Mouse (Mus musculus) hindbrain, embryonic 13.5 days (tissue): ENCODE data around the gene 1110032A03Rik. TPM values are rescaled to one million over a fixed set of nuclear protein-coding genes. Genes with fewer than 3 reads are reported as not detected.

Experiments used
- ATAC-seq: fragments of 200-750 bp; cut with Nextera tagmentation; 2 replicates; pipeline ENCODE4 v1.8.0; 2017; ENCODE audit warnings: moderate TSS enrichment; ENCODE audit not compliant: low FRiP score
- H3K27ac ChIP-seq: fragments of 300-500 bp; sonication (generic); 2 replicates; pipeline ENCODE4 v1.5.1; 2015; ENCODE audit warnings: inconsistent platforms, mild to moderate bottlenecking, moderate library complexity
- H3K27me3 ChIP-seq: fragments of 300-500 bp; sonication (generic); 2 replicates; pipeline ENCODE4 v1.6.1; 2015; ENCODE audit warnings: mild to moderate bottlenecking, inconsistent platforms
- H3K36me3 ChIP-seq: fragments of 300-500 bp; sonication (generic); 2 replicates; pipeline ENCODE4 v1.6.1; 2015; ENCODE audit warnings: mild to moderate bottlenecking, inconsistent platforms
- H3K4me1 ChIP-seq: fragments of 300-500 bp; sonication (generic); replicated peaks from 2 replicates; pipeline ENCODE4 v1.6.1; 2015; ENCODE audit warnings: inconsistent platforms
- H3K4me2 ChIP-seq: fragments of 300-500 bp; sonication (generic); 2 replicates; pipeline ENCODE4 v1.6.1; 2015; ENCODE audit warnings: inconsistent platforms, mild to moderate bottlenecking, moderate library complexity
- H3K4me3 ChIP-seq: fragments of 300-500 bp; sonication (generic); 2 replicates; pipeline ENCODE4 v1.5.1; 2015; ENCODE audit warnings: mild to moderate bottlenecking, inconsistent platforms
- H3K9ac ChIP-seq: fragments of 300-500 bp; sonication (generic); 2 replicates; pipeline ENCODE4 v1.6.1; 2015; ENCODE audit warnings: mild to moderate bottlenecking, inconsistent platforms
- H3K9me3 ChIP-seq: fragments of 300-500 bp; sonication (generic); 2 replicates; pipeline ENCODE4 v1.6.1; 2016; ENCODE audit warnings: inconsistent platforms
- WGBS: fragments of 180-500 bp; shearing (Covaris S2); methylation state at CpG from one replicate; pipeline ENCODE4 v1.1.7; 2015; 5-methylcytosine and 5-hydroxymethylcytosine counted together
- polyA plus RNA-seq: library from polyadenylated mRNA; unstranded; fragments of >200 nt; fragmentation: Nextera tagmentation; extraction: Ambion mirVana; gene quantifications from 2 replicates; pipeline ENCODE4 v1.2.1, GENCODE M21; 2015

1110032A03Rik gene
- polyA plus RNA-seq: 60.4 and 64.6 TPM in 2 replicates

DNA sequence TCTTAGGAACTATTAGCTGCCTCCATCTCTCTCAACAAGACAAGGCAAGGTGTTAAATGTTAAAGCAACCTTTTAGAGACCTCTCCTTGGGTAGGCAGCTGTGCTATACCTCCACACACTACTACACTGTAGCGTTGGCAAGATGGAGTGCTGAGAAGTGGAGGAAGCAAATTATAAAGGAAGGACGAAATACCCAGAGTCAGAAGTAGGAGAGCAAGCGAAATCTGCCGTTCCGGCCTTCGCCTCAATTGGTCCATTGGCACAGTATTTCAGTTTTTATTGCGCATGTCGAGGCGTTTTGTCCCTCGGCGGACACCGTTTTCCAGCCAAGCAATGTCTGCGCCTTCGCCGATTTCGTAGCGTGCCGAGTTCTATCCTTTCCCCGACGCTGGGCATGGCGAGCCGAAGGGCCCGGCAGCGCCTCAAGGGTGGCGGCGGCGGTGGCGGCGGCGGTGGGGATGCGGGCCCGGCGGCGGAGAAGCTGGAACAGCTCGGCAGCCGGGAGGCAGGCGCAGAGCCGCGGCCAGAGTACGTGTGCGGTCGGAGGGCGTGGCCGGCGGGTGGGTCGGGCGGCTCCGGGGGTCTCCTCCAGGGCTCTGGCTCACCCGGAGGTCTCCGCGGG, at the start of gene 1110032A03Rik, which contains the start of gene Alg9:
Gene 1110032A03Rik (minus strand): TSS at position 530 of the 622 bp plus-strand sequence.
Gene Alg9 (plus strand): TSS at position 29 of the 622 bp plus-strand sequence.
- H3K36me3 ChIP-seq: peaks cover 32% of the 10 kb centered on the region
- ATAC-seq: peak; percentile 88
- no peaks in the 10 kb centered on the region for H3K27me3 ChIP-seq
- H3K27ac ChIP-seq: peak within 1 kb of the TSS; percentile 93
- peak within 1 kb of the TSS; percentile 82 for H3K4me3 ChIP-seq
- peaks cover 26% of the 10 kb centered on the region for H3K4me1 ChIP-seq
- WGBS: under 1% methylated on average over 51 of the region's 51 CpGs
- peak within 1 kb of the TSS; percentile 93 for H3K9ac ChIP-seq
- peak within 1 kb of the TSS; percentile 71 for H3K4me2 ChIP-seq
- no peaks in the 10 kb centered on the region for H3K9me3 ChIP-seq

DNA sequence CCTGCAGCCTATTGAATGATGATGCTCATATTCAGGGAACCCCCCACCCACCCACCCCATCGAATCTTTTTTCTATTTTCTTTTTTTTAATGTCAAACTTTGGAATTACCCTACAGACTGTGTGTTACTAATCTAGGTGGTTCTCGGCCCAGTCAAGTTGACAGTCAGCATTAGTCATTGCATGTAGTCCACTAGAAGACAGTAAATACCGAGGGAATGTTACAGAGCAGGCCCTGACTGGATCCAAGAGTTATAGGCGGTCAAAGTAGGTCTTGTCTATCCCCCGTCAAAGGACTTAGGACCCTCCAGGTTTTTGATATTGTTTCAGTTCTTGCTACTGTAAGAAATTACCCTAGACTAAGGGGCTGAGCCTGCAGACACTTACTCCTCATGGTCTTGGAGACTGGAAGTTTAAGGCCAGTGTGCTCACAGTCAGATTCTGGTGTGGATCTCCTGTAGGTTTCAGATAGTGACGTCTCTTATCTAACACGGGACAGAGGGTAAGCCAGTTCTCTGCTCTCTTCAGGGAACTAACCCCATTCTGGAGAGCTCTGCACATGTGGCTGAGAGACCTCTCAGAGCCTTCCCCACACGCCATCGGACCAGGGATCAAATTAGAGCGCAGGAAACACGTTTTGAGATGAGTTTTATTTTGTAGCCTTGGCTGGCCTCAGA, 48.6 kb upstream of the 1110032A03Rik start:
- 89% methylated on average over 11 of the region's 11 CpGs for WGBS
- no peak for ATAC-seq
- no peak overlapping the region for H3K4me3 ChIP-seq
- H3K27ac ChIP-seq: no peak overlapping the region
- H3K27me3 ChIP-seq: no peaks in the 10 kb centered on the region
- no peaks in the 10 kb centered on the region for H3K4me1 ChIP-seq
- no peak overlapping the region for H3K4me2 ChIP-seq
- H3K9ac ChIP-seq: no peak overlapping the region
- H3K36me3 ChIP-seq: peaks cover 56% of the 10 kb centered on the region
- H3K9me3 ChIP-seq: no peaks in the 10 kb centered on the region

DNA sequence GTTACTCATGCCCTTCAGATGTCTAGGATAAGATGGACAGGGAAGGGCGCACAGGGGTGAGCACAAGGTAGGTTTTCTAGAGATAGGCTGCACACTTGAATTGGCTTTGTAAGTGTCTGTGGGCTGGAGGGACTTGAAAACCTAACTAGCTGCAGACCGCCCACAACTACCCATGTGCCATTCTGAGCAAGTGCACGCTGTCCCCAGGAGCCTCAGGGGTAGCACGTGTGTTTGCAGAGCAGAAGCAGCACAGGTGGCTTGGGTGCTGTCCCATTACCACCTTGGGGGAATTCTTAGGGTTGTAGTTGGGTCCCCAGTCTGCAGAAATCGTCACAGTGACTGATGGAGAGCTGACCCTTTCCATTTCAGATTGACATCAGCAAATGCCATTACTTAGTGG, 46.9 kb upstream of the 1110032A03Rik start:
- Histone ChIP-seq H3K4me3 (no peak overlapping the region), H3K4me1 (no peaks in the 10 kb centered on the region), H3K4me2 (no peak overlapping the region), H3K27me3 (no peaks in the 10 kb centered on the region), H3K9me3 (no peaks in the 10 kb centered on the region), H3K27ac (no peak overlapping the region), H3K9ac (no peak overlapping the region), H3K36me3 (peaks cover 58% of the 10 kb centered on the region)
- WGBS: 98% methylated on average over 5 of the region's 5 CpGs
- no peak for ATAC-seq

DNA sequence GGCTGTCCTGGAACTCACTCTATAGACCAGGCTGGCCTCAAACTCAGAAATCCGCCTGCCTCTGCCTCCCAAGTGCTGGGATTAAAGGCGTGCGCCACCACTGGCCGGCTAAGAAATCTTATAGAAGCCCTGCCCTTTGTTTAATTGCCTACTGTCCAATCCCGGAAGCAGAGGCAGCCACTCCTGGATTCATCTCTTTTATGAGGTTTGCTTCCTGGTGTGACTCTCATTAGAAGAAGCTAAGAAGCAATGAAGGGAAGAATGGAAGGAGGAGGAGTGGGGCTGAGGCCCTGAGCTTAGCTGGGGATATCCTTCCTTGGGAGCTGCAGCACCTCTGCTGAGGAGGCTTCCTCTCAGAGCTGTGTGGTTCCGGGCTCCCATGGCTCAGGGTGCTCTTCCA, 46.3 kb upstream of the 1110032A03Rik start:
- ATAC-seq: no peak
- 86% methylated on average over 6 of the region's 6 CpGs for WGBS

DNA sequence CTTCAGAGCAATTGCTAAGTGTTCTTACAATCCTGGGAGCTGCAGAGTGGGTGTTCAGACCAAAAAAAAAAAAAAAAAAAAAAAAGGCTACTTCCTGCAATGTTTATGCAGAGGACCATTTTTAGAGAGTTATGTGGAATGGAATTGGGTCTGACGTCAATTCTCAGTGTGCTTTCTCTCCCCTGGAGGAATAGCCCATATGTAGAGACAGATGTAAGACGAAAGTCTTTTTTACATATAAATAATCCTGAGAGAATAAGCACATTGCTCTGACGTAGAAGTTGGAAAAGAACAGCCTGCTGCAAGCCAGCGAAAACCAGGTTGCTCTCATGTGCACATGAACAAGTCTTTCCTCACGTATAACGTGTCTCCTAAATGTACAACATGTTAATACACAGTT, 44.4 kb upstream of the 1110032A03Rik start:
- Histone ChIP-seq H3K27me3 (no peaks in the 10 kb centered on the region), H3K4me3 (no peak overlapping the region), H3K9me3 (no peaks in the 10 kb centered on the region), H3K36me3 (peaks cover 65% of the 10 kb centered on the region), H3K4me2 (no peak overlapping the region), H3K4me1 (no peaks in the 10 kb centered on the region), H3K9ac (no peak overlapping the region), H3K27ac (no peak overlapping the region)
- 90% methylated on average over 6 of the region's 6 CpGs for WGBS
- no peak for ATAC-seq

More for the DNA sequence above, 46.3 kb upstream of the 1110032A03Rik start:
- H3K27ac ChIP-seq: no peak overlapping the region
- H3K4me1 ChIP-seq: no peaks in the 10 kb centered on the region
- H3K9ac ChIP-seq: no peak overlapping the region
- no peaks in the 10 kb centered on the region for H3K9me3 ChIP-seq
- peaks cover 63% of the 10 kb centered on the region for H3K36me3 ChIP-seq
- no peak overlapping the region for H3K4me3 ChIP-seq
- H3K4me2 ChIP-seq: no peak overlapping the region
- no peaks in the 10 kb centered on the region for H3K27me3 ChIP-seq

DNA sequence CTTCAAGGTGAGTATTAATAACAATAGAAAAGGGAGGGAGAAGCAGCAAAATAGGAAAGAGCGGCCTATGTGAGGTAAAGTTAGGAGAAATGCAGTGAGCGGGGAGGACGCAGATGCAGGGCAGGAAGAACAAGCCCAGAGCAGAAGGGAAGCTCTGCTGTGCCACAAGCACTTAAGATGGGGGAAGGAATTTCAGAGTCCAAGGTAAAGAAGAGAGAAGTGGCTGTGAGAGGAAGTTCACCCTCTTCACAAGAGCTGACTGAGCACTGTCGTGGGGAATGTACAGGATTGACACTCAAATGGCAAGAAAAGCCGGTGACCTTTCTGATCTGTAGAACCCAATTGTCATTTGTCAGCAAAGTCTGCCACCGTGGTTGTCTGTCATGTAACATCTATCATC, 42.7 kb upstream of the 1110032A03Rik start:
- Histone ChIP-seq H3K27ac (no peak overlapping the region), H3K9me3 (no peaks in the 10 kb centered on the region), H3K4me3 (no peak overlapping the region), H3K4me1 (no peaks in the 10 kb centered on the region), H3K27me3 (no peaks in the 10 kb centered on the region), H3K9ac (no peak overlapping the region), H3K36me3 (peaks cover 67% of the 10 kb centered on the region), H3K4me2 (no peak overlapping the region)
- 87% methylated on average over 6 of the region's 6 CpGs for WGBS
- ATAC-seq: no peak

DNA sequence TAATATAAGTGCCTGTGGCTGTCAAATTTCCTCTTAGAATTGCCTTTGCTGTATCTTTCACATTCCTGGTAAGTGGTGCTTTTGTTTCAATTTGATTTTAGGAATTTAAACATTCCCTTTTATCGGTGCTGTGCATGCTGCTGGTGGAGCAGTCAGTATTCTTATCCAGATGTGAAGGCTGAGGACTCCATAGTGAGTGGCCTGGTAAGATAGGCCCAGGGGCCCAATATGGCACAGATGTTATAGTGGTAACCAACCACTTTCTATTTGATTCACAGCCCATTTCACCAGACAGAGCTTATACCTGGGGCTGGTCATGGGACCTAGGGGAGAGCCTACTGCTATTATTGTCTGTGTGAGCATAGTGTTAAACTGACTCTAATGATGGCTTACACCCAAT, 41.2 kb upstream of the 1110032A03Rik start:
- WGBS: 98% methylated on average over 1 of the region's 1 CpGs
- no peak overlapping the region for H3K27ac ChIP-seq
- H3K9ac ChIP-seq: no peak overlapping the region
- H3K27me3 ChIP-seq: no peaks in the 10 kb centered on the region
- H3K4me3 ChIP-seq: no peak overlapping the region
- H3K9me3 ChIP-seq: no peaks in the 10 kb centered on the region
- no peaks in the 10 kb centered on the region for H3K4me1 ChIP-seq
- H3K36me3 ChIP-seq: peaks cover 66% of the 10 kb centered on the region
- no peak for ATAC-seq
- no peak overlapping the region for H3K4me2 ChIP-seq

DNA sequence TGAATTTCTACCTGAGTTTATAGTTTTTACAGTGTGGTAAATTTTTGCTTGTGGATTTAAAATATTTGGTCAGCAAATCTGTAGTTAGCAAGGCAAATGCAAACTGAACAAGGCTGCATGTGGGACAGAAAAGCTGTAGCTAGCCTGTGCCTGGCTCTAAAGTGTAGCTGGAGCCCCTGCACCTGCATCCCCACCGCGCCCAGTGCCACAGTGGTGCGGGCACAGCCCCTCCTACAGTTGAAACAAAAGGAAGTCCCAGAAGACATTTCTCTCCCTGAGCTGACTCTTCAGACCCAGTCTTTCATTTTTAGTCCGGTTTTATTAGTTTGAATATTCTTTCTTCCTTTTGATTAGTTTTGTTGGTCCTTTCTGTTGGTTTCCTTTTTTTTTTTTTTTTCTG, 40.3 kb upstream of the 1110032A03Rik start:
- WGBS: 98% methylated on average over 4 of the region's 4 CpGs

DNA sequence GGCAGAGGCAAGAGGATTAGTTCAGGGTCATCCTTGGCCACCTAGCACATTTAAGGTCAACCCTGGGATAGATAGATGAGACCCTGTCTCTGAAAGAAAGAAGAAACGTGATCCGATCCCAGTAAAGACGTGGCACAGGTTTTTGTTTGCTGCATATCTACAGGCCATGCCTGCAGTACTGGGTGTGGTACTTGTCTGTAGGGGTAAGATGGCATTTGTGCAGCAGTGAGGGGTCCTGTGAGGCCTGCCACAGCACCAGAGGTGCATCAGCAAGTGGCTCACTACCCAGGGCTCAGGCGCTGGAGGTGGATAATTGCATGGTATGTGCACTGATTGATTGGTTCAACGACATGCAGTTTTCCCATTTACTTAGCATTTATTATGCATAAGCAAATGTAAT, 38.5 kb upstream of the 1110032A03Rik start:
- Histone ChIP-seq H3K4me3 (no peak overlapping the region), H3K4me1 (no peaks in the 10 kb centered on the region), H3K27ac (no peak overlapping the region), H3K9ac (no peak overlapping the region), H3K4me2 (no peak overlapping the region), H3K9me3 (no peaks in the 10 kb centered on the region), H3K27me3 (no peaks in the 10 kb centered on the region), H3K36me3 (peaks cover 77% of the 10 kb centered on the region)
- 95% methylated on average over 5 of the region's 5 CpGs for WGBS
- ATAC-seq: no peak

More for the DNA sequence above, 40.3 kb upstream of the 1110032A03Rik start:
- Histone ChIP-seq H3K27me3 (no peaks in the 10 kb centered on the region), H3K4me2 (no peak overlapping the region), H3K4me1 (no peaks in the 10 kb centered on the region), H3K4me3 (no peak overlapping the region), H3K9me3 (no peaks in the 10 kb centered on the region), H3K9ac (no peak overlapping the region), H3K36me3 (peaks cover 72% of the 10 kb centered on the region), H3K27ac (no peak overlapping the region)
- ATAC-seq: no peak

DNA sequence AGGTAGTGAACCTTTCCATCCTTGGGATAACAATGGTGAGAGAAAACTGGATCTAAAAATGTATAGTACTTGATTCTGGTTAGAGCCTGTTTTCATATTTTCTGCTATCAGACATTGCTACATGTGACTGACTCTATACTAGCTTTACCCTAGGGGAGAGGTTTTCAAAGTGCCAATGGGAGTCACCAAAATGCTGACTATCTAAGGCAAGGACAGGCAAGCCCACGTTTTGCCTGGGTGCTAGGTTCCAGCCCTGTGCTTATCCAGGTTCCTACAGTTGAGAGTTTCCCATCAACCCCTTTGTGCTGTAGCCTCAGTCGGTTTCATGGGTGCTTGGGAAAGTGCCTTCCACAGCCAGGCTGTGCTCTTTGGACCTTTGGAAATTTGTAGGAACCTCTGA, 36.4 kb upstream of the 1110032A03Rik start:
- no peaks in the 10 kb centered on the region for H3K4me1 ChIP-seq
- no peak overlapping the region for H3K4me3 ChIP-seq
- no peak overlapping the region for H3K27ac ChIP-seq
- peaks cover 79% of the 10 kb centered on the region for H3K36me3 ChIP-seq
- no peaks in the 10 kb centered on the region for H3K9me3 ChIP-seq
- no peak overlapping the region for H3K4me2 ChIP-seq
- ATAC-seq: no peak
- no peak overlapping the region for H3K9ac ChIP-seq
- H3K27me3 ChIP-seq: no peaks in the 10 kb centered on the region
- 78% methylated on average over 2 of the region's 2 CpGs for WGBS

DNA sequence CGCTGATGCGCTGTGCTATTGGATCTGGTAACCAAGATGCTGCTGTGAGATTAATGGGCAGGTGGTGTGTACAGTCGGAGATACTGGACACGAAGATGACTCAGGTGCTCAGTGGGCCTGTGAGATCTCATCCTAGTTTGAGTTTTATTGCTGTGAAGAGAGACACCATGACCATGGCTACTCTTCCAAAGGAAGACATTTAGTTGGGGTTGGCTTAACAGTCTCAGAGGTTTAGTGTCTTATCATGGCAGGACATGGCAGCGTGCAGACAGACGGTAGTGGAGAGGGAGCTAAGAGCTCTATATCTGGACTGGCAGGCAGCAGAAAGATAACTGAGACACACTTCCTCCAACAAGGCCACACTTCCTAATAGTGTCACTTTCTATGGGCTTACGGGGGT, 35.9 kb upstream of the 1110032A03Rik start:
- ATAC-seq: no peak
- no peak overlapping the region for H3K9ac ChIP-seq
- H3K4me3 ChIP-seq: no peak overlapping the region
- H3K27ac ChIP-seq: no peak overlapping the region
- 97% methylated on average over 7 of the region's 7 CpGs for WGBS
- H3K4me1 ChIP-seq: no peaks in the 10 kb centered on the region
- no peak overlapping the region for H3K4me2 ChIP-seq
- H3K27me3 ChIP-seq: no peaks in the 10 kb centered on the region
- no peaks in the 10 kb centered on the region for H3K9me3 ChIP-seq
- H3K36me3 ChIP-seq: peaks cover 79% of the 10 kb centered on the region

DNA sequence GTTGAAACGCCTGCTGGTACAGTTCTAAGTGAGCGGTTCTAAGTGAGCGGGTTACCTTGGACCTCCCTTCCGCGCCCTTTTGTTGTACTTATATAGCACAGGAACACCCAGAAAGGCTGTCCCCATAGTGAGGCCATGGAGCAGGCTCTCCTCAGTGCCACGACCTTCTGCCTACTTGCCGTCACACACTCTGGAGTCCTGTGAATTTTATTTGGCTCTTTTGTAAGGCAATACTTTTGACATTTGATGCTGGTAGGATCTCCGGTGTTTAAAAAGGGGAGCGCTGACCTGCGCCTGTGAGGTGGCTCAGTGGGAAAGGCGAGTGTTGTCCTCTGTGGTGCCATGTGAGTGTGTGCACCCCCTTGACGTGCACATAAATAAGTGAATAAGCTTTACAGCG, 33.8 kb upstream of the 1110032A03Rik start:
- WGBS: 93% methylated on average over 13 of the region's 13 CpGs
- Histone ChIP-seq H3K27me3 (no peaks in the 10 kb centered on the region), H3K4me1 (no peaks in the 10 kb centered on the region), H3K9ac (no peak overlapping the region), H3K4me3 (no peak overlapping the region), H3K4me2 (no peak overlapping the region), H3K36me3 (peaks cover 93% of the 10 kb centered on the region), H3K9me3 (no peaks in the 10 kb centered on the region), H3K27ac (no peak overlapping the region)
- ATAC-seq: no peak

DNA sequence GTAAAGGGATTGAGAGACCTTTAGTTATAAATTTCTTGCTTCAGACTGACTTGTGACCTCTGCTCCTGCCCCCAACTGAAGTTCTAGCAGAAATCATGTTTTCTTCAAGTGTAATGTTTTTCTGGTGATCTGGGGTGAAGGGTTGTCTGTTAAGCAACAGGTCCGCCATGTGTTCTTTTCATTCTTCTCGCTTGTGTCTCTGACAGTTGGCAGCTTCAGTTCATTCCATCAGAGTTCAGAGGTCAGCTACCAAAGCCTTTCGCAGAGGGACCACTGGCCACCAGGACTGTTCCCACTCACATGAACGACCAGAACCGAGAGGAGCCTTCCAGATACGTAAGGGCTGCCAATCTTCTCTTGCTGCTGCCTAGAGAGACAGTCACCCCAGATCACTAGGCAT, 33.2 kb upstream of the 1110032A03Rik start:
- H3K4me1 ChIP-seq: no peaks in the 10 kb centered on the region
- no peak overlapping the region for H3K27ac ChIP-seq
- H3K4me2 ChIP-seq: no peak overlapping the region
- no peak overlapping the region for H3K9ac ChIP-seq
- ATAC-seq: no peak
- 84% methylated on average over 6 of the region's 6 CpGs for WGBS
- H3K36me3 ChIP-seq: peaks cover 92% of the 10 kb centered on the region
- no peaks in the 10 kb centered on the region for H3K9me3 ChIP-seq
- no peaks in the 10 kb centered on the region for H3K27me3 ChIP-seq
- no peak overlapping the region for H3K4me3 ChIP-seq
